ENCODE assay signal across 9 mouse cellular contexts in the genomic region with DNA sequence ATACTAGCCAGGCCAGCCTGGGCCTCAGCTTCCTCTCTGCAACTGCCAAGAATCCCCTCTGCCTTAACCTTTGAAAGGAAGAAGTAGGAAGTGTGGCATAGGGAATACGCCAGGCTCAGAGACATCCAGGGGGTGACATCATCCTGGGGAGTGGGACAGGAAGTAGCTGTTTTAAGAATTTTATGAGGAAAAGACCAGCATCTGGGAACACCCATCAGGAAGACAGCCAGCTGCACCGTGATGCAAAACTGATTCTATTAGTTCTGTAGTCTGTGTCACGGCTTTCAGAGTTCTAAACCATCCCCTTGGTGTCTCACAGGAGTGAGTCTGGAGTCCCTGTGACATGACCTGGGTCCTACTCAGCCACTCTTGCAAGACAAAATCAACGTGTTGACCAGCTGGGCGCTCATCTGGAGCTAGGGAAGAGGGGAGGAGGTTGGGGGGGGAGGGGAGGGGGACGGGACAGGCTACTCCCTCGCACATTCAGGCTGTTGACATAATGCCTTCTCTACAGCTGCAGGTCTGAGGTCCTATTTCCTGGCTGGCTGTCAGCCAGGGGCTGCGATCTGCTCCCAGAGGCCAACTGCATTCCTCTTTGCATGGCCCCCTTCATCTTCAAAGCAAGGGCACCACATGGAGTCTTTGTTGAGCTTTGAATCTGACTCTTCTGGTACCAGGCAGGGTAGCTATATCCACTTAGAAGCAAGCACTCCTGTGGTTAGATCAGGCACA. TPM values are rescaled to one million over a fixed set of nuclear protein-coding genes. Genes with fewer than 3 reads are reported as not detected.
DNase-seq lines count a peak whose midpoint lies in the region; ATAC-seq lines count a peak whose summit lies in the region.
"Had no signal": no experiment of that assay in that cellular context is flagged by ENCODE, and none has a peak within 500 bp of the region (broad histone marks: within the 10 kb centered on the region; RNA-seq: fewer than 3 reads in every experiment).

No protein-coding gene starts in this region.

- 23% methylated on average over 8 of the region's 8 CpGs for WGBS in liver, embryonic 16.5 days (ENCODE audit: insufficient replicate concordance)

- DNase-seq in heart, adult 8-10 months (ENCODE audit: low spot score), result peak; percentile 48
- DNase-seq in heart, postnatal 25 days (ENCODE audit: low spot score), result no peak
- DNase-seq in embryo, embryonic 10.5 days (ENCODE audit: low spot score), result peak; percentile 72
- peak; percentile 79 for DNase-seq in heart, postnatal 4 days
- no peak for DNase-seq in cerebellum, adult 18-20 months
- DNase-seq in urinary bladder, postnatal 10 days (ENCODE audit: low spot score), result no peak

- H3K36me3 ChIP-seq in liver, embryonic 16.5 days (ENCODE audit: control insufficient read depth, insufficient read depth), result no peaks in the 10 kb centered on the region

- no peak overlapping the region for H3K4me3 ChIP-seq in liver, embryonic 16.5 days (ENCODE audit: low read depth, low read length)

- no peak overlapping the region for H3K27ac ChIP-seq in liver, embryonic 16.5 days (ENCODE audit: low read length)

- no peak overlapping the region for H3K4me2 ChIP-seq in liver, embryonic 16.5 days (ENCODE audit: low read depth, low read length)

- H3K27me3 ChIP-seq in liver, embryonic 16.5 days (ENCODE audit: control insufficient read depth, insufficient read depth, low read depth, low read length), result no peaks in the 10 kb centered on the region

- H3K9ac ChIP-seq in liver, embryonic 16.5 days (ENCODE audit: low read depth, low read length), result no peak overlapping the region

- no peaks in the 10 kb centered on the region for H3K9me3 ChIP-seq in liver, embryonic 16.5 days (replicated peaks; ENCODE audit: control insufficient read depth, low read length)

- intact Hi-C loops in heart, postnatal 25 days (cut with DNase I), result no loop called here

- peak; percentile 35; the same call in 1 of the 2 replicates for ATAC-seq in liver, embryonic 16.5 days (ENCODE audit: low read depth)
- ATAC-seq in inflammation-experienced regulatory T-cells, adult 6 months, result no peak

- H3K4me1 ChIP-seq in liver, embryonic 16.5 days (ENCODE audit: control insufficient read depth, low read depth, low read length), result no peaks in the 10 kb centered on the region

RNA-seq across cellular contexts. Expression of gene Ccdc42, which starts 15.5 kb away (rescaled TPM):
- total RNA-seq in heart, adult 8-10 months (2022), result not detected
- total RNA-seq in heart, postnatal 25 days (2021), result not detected
- under 1 TPM in 1 of 2 experiments, not detected in 1; 0.25 TPM for total RNA-seq in heart, postnatal 4 days (2021)
- not detected in 2 replicates for polyA plus RNA-seq in liver, embryonic 16.5 days (2015; fragmentation: Nextera tagmentation; extraction: Ambion mirVana)
- polyA plus RNA-seq in inflammation-experienced regulatory T-cells, adult 6 months (2017; shearing (Covaris generic)), result not detected
- total RNA-seq: CH12.LX had no signal

RNA-seq across cellular contexts. Expression of gene Mfsd6l, which starts 46.4 kb away (rescaled TPM):
- under 1 TPM in 3 of 4 experiments, not detected in 1; 0.11 to 0.25 (median 0.16) TPM for total RNA-seq in heart, adult 8-10 months (2022)
- under 1 TPM in 1 of 2 experiments, not detected in 1; 0.11 TPM for total RNA-seq in heart, postnatal 25 days (2021)
- total RNA-seq in heart, postnatal 4 days (2021), result under 1 TPM; 0.36 to 0.60 TPM
- 0.04 and 0.09 TPM in 2 replicates for polyA plus RNA-seq in liver, embryonic 16.5 days (2015; fragmentation: Nextera tagmentation; extraction: Ambion mirVana)
- polyA plus RNA-seq in inflammation-experienced regulatory T-cells, adult 6 months (2017; shearing (Covaris generic)), result not detected

Comparison
In these comparisons a context has a peak if more than half of its experiments do, and no peak if none do; other contexts are left out.
1. DNase-seq: peak in heart, adult 8-10 months (single experiment), embryo, embryonic 10.5 days (single experiment) and heart, postnatal 4 days (single experiment); none in heart, postnatal 25 days (single experiment), cerebellum, adult 18-20 months (0 of 2) and urinary bladder, postnatal 10 days (single experiment).